Mouse (Mus musculus) spleen, embryonic (tissue): ENCODE data around the gene Vps52.
"Not testable (repeated sequence)": the region's sequence is repeated elsewhere in the genome, so short reads cannot be mapped to it uniquely, and the experiment has no call there.

ENCODE experiments used
- CTCF ChIA-PET: fragments of 350-600 bp; sonication (Branson Sonifier 250); formaldehyde crosslinking; loops from one replicate; lab custom pipeline; 2022; lab: Charles Lee

Vps52 gene

GRCm38 (mm10) chr17:33998697-33999096, 43.1 kb downstream of the Vps52 start:
- CTCF ChIA-PET: not testable (repeated sequence)

- CTCF ChIA-PET: no interaction called here
Observed at GRCm38 (mm10) chr17:33999341-34000149, 43.9 kb downstream of the Vps52 start.

GRCm38 (mm10) chr17:34000150-34000537, 44.5 kb downstream of the Vps52 start, which contains the start of gene H2-K1:
TSS of gene H2-K1 (minus strand) at chr17:34000347.
- CTCF ChIA-PET: no interaction called here

GRCm38 (mm10) chr17:34000796-34001195, 45.2 kb downstream of the Vps52 start:
- CTCF ChIA-PET: not testable (repeated sequence)

GRCm38 (mm10) chr17:34003426-34003825, 47.8 kb downstream of the Vps52 start:
- CTCF ChIA-PET: no interaction called here

- CTCF ChIA-PET: no interaction called here
Observed at GRCm38 (mm10) chr17:34006570-34006969, 51.0 kb downstream of the Vps52 start.

GRCm38 (mm10) chr17:34010156-34010555, 54.5 kb downstream of the Vps52 start:
- CTCF ChIA-PET: interaction anchor here (0.6 kb wide), 1 partner anchor 107 kb away, joined by 5 read pairs; no protein-coding TSS in a partner anchor

- CTCF ChIA-PET: interaction anchor here (0.6 kb wide), 2 partner anchors 73 to 101 kb away, joined by 4 to 9 read pairs; no protein-coding TSS in a partner anchor
Observed at GRCm38 (mm10) chr17:34013436-34013835, 57.8 kb downstream of the Vps52 start.
